ENCODE assay signal across 1 mouse cellular context in the genomic region with DNA sequence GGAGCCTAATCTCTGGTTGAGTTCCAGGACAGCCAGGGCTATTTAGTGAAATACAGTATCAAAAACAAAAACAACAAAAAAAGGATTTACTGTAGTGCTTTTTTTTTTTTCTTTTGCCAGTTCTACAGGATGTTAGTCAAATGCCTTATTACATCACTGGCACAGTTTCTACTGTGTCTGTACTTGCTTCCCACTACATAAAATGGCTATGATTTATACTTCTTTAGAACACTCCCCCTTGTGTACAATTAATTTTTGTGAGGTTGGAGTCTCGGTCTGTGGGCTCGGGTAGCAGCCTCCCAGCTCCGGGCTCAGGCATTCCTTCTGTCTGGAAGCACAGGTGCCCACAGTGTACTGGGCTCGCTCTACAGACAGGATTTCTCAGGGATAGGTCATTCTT.
TF ChIP-seq lines count a peak whose summit lies in the region.

No protein-coding gene starts in this region.

TF ChIP-seq in CH12.LX, 34 proteins besides CTCF, POLR2A, EP300 and RAD21 (continued from another document):
- TF ChIP-seq RCOR1 (conservative IDR thresholded peaks at IDR 0.05; ENCODE audit: low read depth, low read length) (no peak), TBP (conservative IDR thresholded peaks at IDR 0.05; ENCODE audit: low read depth, low read length) (no peak), MEF2A (IDR thresholded peaks at IDR 0.05; ENCODE audit: borderline replicate concordance, low read depth, low read length) (no peak), NRF1 (IDR thresholded peaks at IDR 0.05; ENCODE audit: low read depth, low read length) (no peak)
